Mouse (Mus musculus) liver, postnatal 0 days (tissue): ENCODE data around the gene Arhgap28.

ENCODE experiments used
- CTCF ChIP-seq: sonication (generic); IDR thresholded peaks from 2 replicates; pipeline ENCODE4 v1.5.1; 2016; ENCODE audit warnings: antibody characterized with exemption, low read depth
- EP300 ChIP-seq: IDR thresholded peaks from 2 replicates; pipeline ENCODE4 v1.6.1; 2016; ENCODE audit warnings: antibody characterized with exemption, low read depth, mild to moderate bottlenecking

GRCm38 (mm10) chr17:67976465-67976864 lies 27.5 kb downstream of the Arhgap28 start:
- TF ChIP-seq CTCF, result no peak
- no peak for TF ChIP-seq EP300
